Mouse (Mus musculus) heart, postnatal 14 days (tissue): ENCODE measurements around the gene Egfr. TPM values are rescaled to one million over a fixed set of nuclear protein-coding genes. Genes with fewer than 3 reads are reported as not detected.
A peak's percentile ranks its signal among the peaks of the same experiment; 100 is the strongest.

ENCODE experiments used
- DNase-seq, 2 experiments: peaks; one replicate each; pipeline ENCODE4 v3.0.0; 2021 to 2022
- intact Hi-C: fragments of 180-260 bp; cut with DNase I; formaldehyde crosslinking; loops from one replicate; pipeline ENCODE4 v1.15.1; 2025
- total RNA-seq, 2 experiments: library from RNA; stranded (reverse); gene quantifications; 2 replicates each; pipeline ENCODE4 v1.2.3; 2021

Egfr gene
- total RNA-seq, 2 experiments from 2014 or later, result 10.0 to 13.3 TPM

GRCm38 (mm10) chr11:16772717-16773116 is 20.7 kb downstream of the Egfr start:
- DNase-seq, result peak; percentile 21 to 29

GRCm38 (mm10) chr11:16776967-16777366 is 25.0 kb downstream of the Egfr start:
- intact Hi-C loops, result no loop called here
- DNase-seq, result no peak

More at GRCm38 (mm10) chr11:16772717-16773116, 20.7 kb downstream of the Egfr start:
- intact Hi-C loops, result no loop called here

- DNase-seq, result no peak
- intact Hi-C loops, result no loop called here
Observed at GRCm38 (mm10) chr11:16781604-16782003, 29.6 kb downstream of the Egfr start.

GRCm38 (mm10) chr11:16783926-16784659 is 32.1 kb downstream of the Egfr start:
- no peak for DNase-seq
- intact Hi-C loops, result no loop called here

GRCm38 (mm10) chr11:16792638-16793585 is 40.9 kb downstream of the Egfr start:
- DNase-seq, result no peak
- intact Hi-C loops, result no loop called here

- intact Hi-C loops, result no loop called here
- peak; percentile 33 to 43 for DNase-seq
Observed at GRCm38 (mm10) chr11:16795012-16795411, 43.0 kb downstream of the Egfr start.

- intact Hi-C loops, result no loop called here
- DNase-seq, result no peak
Observed at GRCm38 (mm10) chr11:16795513-16795912, 43.5 kb downstream of the Egfr start.

- no peak for DNase-seq
- intact Hi-C loops, result no loop called here
Observed at GRCm38 (mm10) chr11:16797456-16797855, 45.5 kb downstream of the Egfr start.

- intact Hi-C loops, result no loop called here
- DNase-seq, result peak; percentile 46
Observed at GRCm38 (mm10) chr11:16798136-16798535, 46.1 kb downstream of the Egfr start.

GRCm38 (mm10) chr11:16800507-16800906 is 48.5 kb downstream of the Egfr start:
- intact Hi-C loops, result no loop called here
- DNase-seq, result peak; percentile 62

GRCm38 (mm10) chr11:16802668-16803067 is 50.7 kb downstream of the Egfr start:
- intact Hi-C loops, result no loop called here
- DNase-seq, result no peak

- DNase-seq, result no peak
- intact Hi-C loops, result no loop called here
Observed at GRCm38 (mm10) chr11:16804016-16804415, 52.0 kb downstream of the Egfr start.

- intact Hi-C loops, result no loop called here
- DNase-seq, result no peak
Observed at GRCm38 (mm10) chr11:16805886-16806285, 53.9 kb downstream of the Egfr start.

- no peak for DNase-seq
- intact Hi-C loops, result no loop called here
Observed at GRCm38 (mm10) chr11:16809161-16809967, 57.4 kb downstream of the Egfr start.

- intact Hi-C loops, result no loop called here
- no peak for DNase-seq
Observed at GRCm38 (mm10) chr11:16810086-16810485, 58.1 kb downstream of the Egfr start.

- intact Hi-C loops, result no loop called here
- no peak for DNase-seq
Observed at GRCm38 (mm10) chr11:16813298-16813697, 61.3 kb downstream of the Egfr start.

GRCm38 (mm10) chr11:16816414-16816813 is 64.4 kb downstream of the Egfr start:
- intact Hi-C loops, result no loop called here
- peak; percentile 44 to 51 for DNase-seq

GRCm38 (mm10) chr11:16817336-16818034 is 65.5 kb downstream of the Egfr start:
- intact Hi-C loops, result no loop called here
- DNase-seq, result no peak

GRCm38 (mm10) chr11:16819424-16819823 is 67.4 kb downstream of the Egfr start:
- intact Hi-C loops, result no loop called here
- no peak for DNase-seq

GRCm38 (mm10) chr11:16820138-16820537 is 68.1 kb downstream of the Egfr start:
- intact Hi-C loops, result no loop called here
- no peak for DNase-seq
